Mouse (Mus musculus): Measurements from ENCODE around the gene Trim28.
"Not testable (repeated sequence)": the region's sequence is repeated elsewhere in the genome, so short reads cannot be mapped to it uniquely, and the experiment has no call there.

Gene Trim28

DNA sequence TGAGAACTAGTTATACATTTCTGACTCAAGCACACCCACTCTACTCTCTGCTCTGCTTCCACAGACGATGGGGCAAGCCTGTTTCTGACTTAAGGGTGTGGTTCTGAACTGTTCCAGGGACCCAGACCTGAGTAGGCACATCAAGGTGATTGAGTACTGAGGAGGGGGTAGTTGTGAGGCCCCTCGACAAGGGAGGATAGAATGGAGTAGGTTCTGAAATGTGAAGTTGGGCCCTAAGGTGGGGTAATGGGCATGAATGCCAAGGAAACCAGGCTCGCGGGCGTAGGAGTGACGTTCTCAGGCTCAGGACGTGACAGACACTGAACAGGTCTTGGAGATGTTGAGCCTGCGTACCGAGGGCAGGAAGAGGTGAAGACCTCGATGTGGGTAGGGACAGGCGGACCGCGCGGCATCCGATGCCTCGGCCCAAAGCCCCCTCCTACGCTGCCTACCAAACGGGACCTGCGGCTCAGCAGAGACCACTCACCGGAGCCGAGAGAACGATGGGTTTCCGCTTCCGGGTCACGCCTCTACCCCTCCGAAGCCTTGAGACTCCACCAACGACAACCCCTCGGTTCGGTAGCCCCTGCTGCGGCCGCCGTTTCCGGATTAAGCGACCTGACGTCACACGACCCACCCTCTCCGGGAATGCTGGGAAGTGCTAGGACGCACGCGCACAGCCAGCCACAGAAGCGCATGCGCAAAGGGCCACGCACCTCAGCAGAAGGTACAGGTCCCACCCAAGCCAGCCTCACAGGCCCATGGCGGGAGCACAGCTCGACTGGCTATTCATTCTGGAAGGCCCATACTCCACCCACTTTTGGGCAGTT, 35.4 kb downstream of the Trim28 start, which contains the start of gene Chmp2a:
TSS of gene Chmp2a (minus strand) at position 660 of the 830 bp plus-strand sequence.
- DNase-seq (ENCODE audit: low spot score): peak; percentile 97

DNA sequence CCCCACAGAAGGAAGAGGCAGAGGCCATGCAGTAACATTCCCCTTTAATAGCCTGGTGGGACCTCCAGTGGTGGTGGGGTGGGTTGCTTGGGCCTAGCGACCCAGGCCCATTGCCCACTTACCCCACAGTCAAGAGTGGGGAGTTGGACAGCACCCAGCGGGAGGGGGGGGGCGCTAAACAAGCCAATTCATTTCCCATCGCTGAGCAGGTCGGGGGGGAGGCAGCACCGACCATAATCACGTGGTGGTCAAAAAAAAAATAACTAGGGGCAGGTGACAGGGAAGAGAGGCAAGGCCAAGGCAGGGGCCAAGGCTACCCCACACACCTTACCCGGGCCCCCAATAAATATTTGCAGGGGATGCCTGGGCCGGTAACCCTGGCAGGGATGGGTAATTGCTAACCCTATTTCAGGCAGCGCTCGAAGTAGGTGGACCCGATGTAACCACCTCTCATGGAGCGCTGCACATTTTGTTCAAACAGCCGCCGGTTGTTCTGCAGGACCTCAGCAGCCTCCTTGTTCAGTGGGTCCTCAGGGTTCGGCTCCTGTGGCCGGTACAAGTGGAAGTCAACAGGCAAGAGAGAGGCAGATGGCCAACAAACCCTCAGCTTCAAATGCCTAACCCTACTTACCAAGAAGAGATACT, 36.4 kb downstream of the Trim28 start:
- DNase-seq (ENCODE audit: low spot score): no peak

DNA sequence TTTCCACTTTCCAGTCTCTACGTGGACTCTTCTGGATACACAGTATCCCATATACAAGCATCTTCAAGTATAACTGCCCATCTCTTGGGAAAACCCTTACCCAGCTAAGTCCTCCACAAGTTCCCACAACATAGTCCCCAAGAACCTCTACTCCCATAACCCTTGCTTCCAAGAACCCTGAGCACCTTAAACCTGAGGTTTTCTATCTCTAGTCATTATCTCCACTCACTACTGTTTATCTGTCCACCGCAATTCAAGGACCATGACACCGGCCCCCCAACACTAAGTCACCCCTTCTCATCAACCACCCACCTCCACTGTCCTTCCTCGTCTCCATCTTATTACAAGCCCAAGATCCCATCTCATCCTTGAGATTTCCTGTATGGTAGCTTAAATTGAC, 37.9 kb downstream of the Trim28 start:
- DNase-seq (ENCODE audit: low spot score): no peak

DNA sequence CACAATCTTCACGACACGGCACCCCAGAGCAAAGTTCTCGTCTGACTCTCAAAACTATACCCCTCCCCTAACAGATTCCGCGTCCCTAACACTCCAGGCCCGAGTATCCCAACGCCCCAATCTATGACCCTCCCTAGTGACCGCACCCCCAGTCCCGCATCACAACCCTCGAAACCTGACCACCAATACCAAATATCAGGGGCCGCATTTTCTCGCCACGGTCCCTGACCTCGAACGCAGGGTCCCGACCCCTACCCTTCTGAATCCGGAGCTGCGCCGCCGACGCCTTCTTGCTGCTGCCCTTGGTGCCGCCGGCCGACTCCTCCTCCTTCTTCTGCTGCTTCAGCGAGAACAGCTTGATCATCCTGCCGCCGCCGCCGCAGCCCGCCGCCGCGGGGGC, 38.5 kb downstream of the Trim28 start:
- no peak for DNase-seq (ENCODE audit: low spot score)

DNA sequence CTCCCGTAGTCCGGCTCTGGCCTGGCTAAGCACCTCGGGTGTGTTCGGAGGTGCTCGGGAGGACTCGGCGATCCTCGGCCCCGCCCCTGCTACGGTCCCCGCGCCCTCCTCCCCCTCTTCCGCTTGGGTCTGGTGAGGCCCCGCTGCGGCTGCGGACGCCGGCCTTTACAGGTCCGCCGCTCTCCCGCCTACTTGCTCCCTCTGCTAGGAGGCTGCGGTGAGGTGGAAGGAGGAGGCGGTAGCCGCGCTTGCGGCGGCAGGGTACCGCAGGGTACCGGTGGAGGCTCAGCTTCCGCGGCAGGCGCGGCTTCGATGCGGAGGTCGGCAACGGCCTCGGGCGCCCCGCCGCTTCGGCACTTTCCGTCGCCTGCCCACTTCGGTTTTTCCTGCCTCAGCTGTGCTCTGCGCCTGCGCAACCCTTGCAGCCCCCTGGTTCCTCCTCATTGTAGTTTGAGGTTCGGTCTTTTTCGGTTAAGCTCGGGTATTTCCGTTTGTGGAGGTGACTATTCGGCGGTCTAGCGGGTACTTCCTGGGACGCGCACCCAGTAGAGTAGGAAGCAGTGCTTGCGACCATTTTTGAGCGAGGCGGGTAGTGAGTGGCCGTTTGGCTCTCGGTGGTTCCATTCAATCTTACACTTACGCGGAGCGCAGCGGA, 39.1 kb downstream of the Trim28 start, which contains the start of gene Ube2m:
TSS of gene Ube2m (minus strand) at position 375 of the 655 bp plus-strand sequence.
- peak; percentile 97 for DNase-seq (ENCODE audit: low spot score)

DNA sequence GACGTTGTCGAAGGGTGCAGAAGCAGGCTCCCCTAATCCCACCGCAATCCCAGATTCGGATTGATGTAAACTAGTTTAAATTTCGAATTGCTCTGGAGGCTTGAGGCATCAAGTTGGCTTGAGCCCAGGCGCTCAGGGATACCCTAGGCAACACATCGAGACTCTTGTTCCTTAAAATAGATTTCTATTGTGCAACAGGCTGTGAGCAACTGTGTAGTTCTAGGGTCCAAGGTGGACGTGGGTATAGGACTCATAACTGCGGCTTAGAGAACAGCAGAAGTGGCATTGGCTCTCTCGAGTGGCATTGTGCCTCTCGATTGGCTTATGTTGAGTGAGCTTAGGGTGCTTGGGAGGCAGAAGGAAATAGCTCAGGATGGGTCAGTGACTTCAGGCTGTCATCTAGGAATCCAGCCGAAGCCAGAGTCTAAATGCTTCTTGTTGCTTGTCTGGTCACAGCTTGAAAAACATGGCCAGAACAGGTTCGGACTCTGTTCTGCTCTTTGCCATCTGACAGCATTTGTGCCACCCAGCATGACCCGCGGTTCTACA, 39.8 kb downstream of the Trim28 start:
- DNase-seq (ENCODE audit: low spot score): peak; percentile 34

DNA sequence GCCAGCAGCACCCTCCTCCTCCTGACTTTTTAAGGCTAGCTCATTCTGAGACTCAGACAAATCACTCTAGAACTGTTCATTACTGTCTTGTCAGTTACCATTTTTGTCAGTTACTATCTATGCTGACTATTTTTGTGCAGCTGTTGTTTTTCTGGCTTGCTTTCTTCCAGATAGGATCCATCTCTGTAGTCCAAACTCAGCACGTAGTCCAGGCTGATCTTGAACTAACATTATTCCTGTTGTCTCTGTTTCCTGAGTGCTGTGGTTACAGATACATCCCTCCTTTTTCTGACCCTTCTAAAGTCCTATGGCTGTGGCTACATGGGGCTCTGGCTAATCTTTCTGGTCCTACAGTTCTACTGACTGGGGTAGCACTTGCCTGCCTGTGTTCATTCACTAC, 40.3 kb downstream of the Trim28 start:
- no peak for DNase-seq (ENCODE audit: low spot score)

DNA sequence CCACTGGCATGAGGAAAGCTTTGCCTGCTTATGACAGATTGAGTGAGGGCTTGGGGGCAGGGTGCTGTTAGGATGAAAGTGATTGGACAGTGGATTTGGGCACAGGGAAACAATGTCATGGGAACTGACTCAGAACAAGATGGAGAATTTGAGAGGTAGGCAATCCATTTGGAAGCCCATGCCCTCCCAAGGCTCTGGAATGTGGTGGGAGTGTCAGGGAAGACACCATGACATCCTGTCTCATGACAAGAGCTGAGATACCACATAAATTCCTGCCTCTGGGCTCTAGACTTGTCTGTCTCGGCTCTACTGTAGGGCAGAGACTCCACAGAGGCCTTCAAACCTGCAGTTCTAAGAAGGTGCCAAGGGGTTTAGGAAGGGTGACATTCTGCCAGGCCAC, 42.3 kb downstream of the Trim28 start:
- no peak for DNase-seq (ENCODE audit: low spot score)

DNA sequence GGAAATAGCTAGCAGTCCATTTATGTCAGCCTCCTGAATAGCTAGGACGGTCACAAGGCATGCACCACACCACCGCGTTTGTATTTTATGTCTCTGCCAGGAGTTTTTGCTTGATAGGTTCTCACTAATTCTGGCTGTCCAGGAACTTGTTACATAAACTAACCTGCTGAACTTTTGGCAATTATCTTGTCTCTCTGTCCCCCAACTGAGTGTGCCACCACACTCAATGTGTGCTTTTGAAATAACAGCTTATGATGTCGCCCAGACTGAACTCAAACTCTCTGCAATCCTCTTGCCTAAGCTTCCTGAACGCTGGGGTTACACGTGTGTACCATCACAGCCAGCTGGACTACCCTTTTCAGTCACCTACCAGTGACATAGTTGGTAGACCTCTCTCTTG, 43.6 kb downstream of the Trim28 start:
- DNase-seq (ENCODE audit: low spot score): no peak

DNA sequence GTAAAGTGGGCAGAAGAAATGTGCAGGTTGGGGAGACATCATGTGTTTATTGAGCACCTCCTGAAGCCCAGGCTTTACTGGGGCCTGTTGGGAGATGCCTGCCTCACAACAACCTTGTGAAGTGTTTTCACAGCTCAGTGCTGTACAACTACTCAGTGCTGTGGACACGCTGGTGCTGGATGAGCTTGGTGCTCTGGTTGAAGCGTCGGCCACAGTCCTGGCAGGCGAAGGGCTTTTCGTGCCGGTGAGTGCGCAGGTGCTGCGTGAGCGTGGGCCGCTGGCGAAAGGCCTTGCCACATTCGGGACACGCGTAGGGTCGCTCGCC, 44.2 kb downstream of the Trim28 start:
- DNase-seq (ENCODE audit: low spot score): no peak

DNA sequence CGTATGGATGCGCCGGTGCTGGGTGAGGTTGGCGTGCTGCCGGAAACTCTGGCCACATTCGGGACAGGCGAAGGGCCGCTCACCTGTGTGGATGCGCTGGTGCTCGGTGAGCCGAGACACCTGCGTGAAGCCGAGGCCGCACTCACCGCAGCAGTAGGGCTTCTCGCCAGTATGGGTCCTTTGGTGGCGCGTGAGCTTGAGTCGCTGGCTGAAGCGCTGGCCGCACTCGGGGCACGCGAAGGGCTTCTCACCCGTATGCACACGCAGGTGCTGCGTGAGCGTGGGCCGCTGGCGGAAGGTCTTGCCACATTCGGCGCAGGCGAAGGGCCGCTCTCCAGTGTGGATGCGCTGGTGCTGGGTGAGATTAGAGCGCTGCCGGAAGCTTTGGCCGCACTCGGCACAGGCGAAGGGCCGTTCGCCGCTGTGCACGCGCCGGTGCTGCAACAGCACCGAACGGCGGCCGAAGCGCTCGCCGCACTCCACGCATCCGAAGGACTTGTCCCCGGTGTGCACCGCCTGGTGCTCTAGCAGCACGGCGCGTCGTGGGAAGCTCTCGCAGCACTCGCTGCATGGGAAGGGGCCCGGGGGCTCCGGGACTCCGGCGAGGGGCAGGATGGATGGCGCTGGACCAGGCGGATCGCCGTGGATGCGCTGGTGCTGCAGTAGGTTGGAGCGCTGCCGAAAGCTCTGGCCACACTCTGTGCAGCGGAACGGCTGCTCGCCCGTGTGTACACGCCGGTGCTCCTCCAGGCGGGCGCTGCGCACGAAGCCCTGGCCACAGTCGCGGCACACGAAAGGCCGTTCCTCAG, 44.7 kb downstream of the Trim28 start:
- DNase-seq (ENCODE audit: low spot score): no peak

DNA sequence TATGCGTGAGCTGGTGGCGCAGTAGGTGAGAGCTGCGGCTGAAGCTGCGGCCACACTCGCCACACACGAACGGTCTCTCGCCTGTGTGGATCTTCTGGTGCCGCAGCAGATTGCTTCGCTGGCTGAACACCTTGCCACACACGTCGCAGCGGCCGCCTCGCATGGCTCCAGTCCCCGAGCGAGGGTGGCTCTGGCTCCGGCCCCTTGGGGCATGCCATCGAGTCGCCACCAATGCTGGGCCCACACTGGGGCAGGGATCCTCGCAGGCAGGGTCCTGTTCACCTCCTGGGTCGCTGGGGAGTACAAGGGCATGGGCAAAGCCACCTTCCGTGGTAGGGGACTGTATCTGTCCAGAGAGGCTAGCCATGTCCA, 45.3 kb downstream of the Trim28 start:
- no peak for DNase-seq (ENCODE audit: low spot score)

DNA sequence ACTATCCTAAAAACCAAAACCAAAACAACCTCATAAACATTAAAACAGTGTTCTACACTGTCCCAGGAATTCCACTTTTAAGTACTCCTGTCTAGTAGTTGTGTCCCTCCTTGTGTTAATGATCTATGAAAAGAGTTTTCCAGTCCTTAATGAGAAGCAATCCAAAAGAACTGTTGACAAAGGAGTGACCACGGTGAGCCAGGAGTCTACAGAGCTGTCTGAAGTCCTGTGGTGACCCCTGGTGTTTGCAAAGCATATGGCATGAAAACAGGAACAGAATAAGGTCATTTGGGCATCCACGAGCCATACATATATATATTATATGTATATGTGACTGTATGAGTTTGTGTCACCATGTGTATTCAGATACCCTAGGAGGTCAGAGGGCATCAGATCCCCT, 47.2 kb downstream of the Trim28 start:
- DNase-seq (ENCODE audit: low spot score): peak; percentile 80

DNA sequence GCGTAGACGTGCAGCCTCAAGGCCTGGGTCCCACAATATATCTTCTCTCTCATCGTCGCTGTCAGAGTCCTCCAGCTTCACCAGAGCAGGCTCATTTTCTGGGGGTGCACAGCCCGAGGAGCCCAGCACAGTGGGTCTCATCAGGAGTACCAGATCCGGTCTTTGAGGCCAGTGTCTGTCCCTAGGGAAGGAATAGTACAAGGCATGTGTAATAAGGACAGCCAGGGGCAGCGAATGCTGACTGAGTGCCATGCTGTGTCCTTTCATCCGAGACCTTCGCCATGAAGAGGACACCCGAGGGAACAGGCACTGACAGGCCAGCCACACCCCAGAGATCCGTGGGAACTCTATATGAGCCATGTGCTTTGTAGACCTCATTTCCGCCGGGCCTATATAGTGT, 54.1 kb downstream of the Trim28 start:
- no peak for DNase-seq (ENCODE audit: low spot score)

DNA sequence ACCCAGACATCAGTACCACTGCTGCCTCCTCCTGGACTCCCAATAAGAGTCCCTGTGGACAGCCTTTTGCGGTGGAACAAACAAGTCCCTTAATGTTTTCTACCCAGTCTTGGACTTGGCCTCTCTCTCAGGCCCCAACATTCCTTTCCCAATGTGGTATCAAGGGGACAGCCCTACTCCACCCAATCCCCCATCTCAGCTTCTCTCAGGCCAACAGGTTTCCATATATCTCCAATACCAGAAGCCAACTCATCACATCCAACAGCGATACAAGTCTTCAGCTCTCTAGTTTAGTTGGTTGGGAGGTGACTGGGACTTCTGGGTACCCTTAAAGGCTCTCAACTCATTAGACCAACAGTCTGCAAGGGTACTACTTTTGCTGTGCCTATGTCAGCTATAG, 54.6 kb downstream of the Trim28 start:
- DNase-seq (ENCODE audit: low spot score): no peak

DNA sequence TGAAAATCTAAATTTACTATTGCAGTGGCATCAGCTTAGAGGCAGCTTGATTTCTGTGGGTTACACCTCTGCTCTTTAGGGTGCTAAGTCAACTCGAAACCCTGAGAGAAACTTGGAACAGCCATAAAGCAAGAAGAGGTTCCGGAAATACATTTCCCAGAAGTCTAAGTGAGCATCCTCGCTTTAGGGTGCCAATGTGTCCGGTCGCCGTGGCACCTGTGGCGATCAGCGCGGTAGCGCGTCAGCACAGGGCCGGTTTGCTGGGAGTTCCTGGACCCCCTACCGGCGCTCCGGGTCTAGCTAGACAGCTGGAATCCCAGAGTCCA, 55.0 kb downstream of the Trim28 start:
- no peak for DNase-seq (ENCODE audit: low spot score)

DNA sequence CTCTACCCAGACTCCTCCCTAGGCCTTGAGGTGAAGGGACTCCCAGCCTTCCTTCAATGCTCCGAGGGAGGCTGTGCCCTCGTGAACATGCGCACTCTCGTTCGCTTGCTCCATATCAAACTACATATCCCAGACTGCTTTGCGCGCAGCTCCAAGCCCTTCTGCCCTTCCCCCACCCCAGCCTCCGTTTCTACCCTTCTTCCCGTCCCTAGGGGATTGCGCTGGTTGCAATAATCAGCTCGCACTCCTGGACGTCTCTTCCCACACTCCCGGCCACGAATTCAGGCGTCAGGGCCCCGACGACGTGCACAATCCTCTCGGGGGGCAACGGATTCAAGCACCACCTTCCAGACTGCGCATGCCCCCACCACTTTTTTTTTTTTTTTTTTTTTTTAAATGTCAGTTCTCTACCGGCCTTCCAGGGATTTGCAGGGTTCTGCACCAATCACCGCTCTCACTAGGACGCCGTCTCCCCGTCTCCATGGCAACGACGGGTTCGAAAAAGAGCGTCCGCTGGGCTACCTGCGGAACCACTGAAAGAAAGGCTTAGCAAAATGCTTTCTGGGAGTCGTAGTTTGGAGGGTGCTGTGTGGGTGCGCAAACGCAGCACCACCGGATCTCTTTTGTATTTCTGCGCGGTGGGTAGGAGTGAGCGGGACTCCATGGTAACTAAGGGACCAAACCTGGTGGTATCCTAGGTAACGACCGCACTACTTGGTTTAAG, 55.5 kb downstream of the Trim28 start, which contains the start of gene Mzf1:
TSS of gene Mzf1 (minus strand) at position 478 of the 724 bp plus-strand sequence.
- peak; percentile 96 for DNase-seq (ENCODE audit: low spot score)

DNA sequence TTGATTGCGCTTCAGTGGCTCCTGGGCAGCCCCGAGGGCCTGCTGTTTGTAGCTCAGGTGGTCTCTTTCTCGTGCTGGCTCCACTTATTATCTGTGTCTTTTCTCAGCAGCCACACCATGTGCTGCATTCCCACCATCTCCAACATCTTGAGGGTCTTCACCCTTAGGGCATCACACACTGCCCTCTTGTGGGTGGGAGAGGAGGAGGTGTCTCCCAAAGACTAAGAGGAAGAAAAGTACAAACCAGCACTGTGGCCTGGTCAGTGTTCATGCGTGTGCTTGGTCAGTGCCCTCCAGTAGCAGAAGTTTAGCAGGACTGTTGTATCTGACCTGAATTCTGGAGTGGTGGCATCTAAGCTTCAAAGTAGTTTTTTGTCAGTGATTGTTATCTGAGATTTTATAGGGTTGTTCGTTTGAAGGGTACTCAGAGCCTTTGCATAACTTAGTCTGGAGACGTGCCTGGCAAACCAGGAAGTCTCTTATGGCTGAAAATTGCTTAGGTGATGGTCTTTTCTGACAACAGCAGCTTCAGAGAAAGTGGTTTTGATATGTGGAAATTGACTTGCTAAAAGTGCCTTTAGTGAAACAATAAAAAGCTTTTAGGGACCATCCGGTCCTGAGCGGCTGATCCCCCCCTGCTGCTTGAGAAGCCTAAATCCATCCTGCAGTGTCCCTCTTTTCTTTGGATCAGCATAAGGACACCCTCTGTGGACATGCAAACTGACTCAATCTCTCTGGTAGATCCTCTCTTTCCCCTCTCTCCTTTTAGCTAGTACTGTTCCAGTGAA, 58.2 kb downstream of the Trim28 start:
- DNase-seq (ENCODE audit: low spot score): no peak

DNA sequence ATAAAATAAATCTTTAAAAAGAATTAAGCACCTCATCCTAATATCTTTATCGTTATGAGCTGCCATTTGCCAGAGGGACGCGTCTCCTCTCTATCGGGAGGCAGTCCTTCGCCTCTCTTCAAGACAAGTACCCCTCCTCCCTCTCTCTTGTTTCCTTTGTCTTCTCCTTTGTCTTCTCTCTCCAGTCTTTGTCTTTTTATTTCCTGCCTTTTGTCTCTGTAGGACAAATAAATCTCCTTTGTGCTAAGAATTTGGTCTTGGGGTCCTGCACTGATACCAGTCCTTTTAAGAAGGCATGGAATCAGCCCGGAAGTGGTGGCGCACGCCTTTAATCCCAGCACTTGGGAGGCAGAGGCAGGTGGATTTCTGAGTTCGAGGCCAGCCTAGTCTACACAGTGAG, 60.6 kb downstream of the Trim28 start:
- DNase-seq (ENCODE audit: low spot score): no peak

DNA sequence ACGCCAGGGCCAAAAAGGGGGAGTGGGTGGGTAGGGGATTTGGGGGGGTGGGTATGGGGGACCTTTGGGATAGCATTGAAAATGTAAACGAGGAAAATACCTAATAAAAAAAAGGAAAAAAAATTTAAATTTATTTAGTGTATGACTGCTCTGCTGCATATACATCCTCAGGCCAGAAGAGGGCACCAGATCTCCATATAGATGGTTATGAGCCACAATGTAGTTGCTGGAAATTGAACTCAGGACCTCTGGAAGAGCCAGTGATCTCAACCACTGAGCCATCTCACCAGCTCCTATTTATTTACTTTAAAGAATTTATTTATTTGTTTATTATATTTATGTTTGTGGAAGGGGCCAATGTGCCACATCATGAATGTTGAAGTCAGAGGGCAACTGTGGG, 64.5 kb downstream of the Trim28 start:
- not testable (repeated sequence) for DNase-seq (ENCODE audit: low spot score)

DNA sequence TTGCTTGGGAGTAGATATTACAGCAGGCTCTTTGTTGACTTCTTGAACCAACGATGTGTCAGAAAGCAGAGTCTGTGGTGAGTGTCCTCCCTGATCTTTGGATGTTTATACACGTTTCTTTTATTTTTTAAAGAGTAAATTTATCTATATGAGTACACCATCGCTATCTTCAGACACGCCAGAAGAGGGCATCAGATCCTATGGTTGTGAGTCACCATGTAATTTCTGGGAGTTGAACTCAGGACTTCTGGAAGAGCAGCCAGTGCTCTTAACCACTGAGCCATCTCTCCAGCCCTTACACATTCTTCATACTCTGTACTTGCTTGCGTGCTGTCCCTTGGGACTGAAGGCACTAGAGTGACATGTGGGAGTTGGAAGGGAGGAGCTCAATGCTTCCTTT, 73.4 kb downstream of the Trim28 start:
- no peak for DNase-seq (ENCODE audit: low spot score)
